Mouse (Mus musculus) liver, embryonic 11.5 days (tissue): ENCODE data around the gene Ntm. TPM values are rescaled to one million over a fixed set of nuclear protein-coding genes. Genes with fewer than 3 reads are reported as not detected.

Experiments
- ATAC-seq: fragments of 200-750 bp; cut with Nextera tagmentation; replicated peaks from 2 replicates; pipeline ENCODE4 v1.8.0; 2017; ENCODE audit warnings: moderate number of reproducible peaks, mild to moderate bottlenecking, moderate TSS enrichment, moderate library complexity; ENCODE audit not compliant: low FRiP score
- DNase-seq: peaks from one replicate; pipeline ENCODE4 v3.0.0-alpha.2; 2017; ENCODE audit warnings: low spot score
- H3K27ac ChIP-seq: fragments of 300-500 bp; sonication (generic); 2 replicates; pipeline ENCODE4 v1.5.1; 2014; ENCODE audit warnings: mild to moderate bottlenecking, low read depth, low read length, control low read depth
- H3K27me3 ChIP-seq: fragments of 300-500 bp; sonication (generic); replicated peaks from 2 replicates; pipeline ENCODE4 v1.6.1; 2014; ENCODE audit warnings: low read length, mixed read lengths; ENCODE audit not compliant: control insufficient read depth, insufficient read depth
- H3K36me3 ChIP-seq: fragments of 300-500 bp; sonication (generic); 2 replicates; pipeline ENCODE4 v1.6.1; 2014; ENCODE audit warnings: mild to moderate bottlenecking, low read length, moderate library complexity, mixed read lengths; ENCODE audit not compliant: control insufficient read depth, insufficient read depth
- H3K4me1 ChIP-seq: fragments of 300-500 bp; sonication (generic); replicated peaks from 2 replicates; pipeline ENCODE4 v1.6.1; 2014; ENCODE audit warnings: low read length, mixed read lengths; ENCODE audit not compliant: control insufficient read depth, insufficient read depth
- H3K4me2 ChIP-seq: fragments of 300-500 bp; sonication (generic); 2 replicates; pipeline ENCODE4 v1.6.1; 2014; ENCODE audit warnings: mild to moderate bottlenecking, control low read depth, moderate library complexity
- H3K4me3 ChIP-seq: fragments of 300-500 bp; sonication (generic); 2 replicates; pipeline ENCODE4 v1.5.1; 2014; ENCODE audit warnings: low read depth, low read length, control low read depth
- H3K9ac ChIP-seq: fragments of 300-500 bp; sonication (generic); 2 replicates; pipeline ENCODE4 v1.6.1; 2014; ENCODE audit warnings: low read depth, low read length, control low read depth
- H3K9me3 ChIP-seq: fragments of 300-500 bp; sonication (generic); 2 replicates; pipeline ENCODE4 v1.6.1; 2016; ENCODE audit warnings: low read length, inconsistent platforms, mixed read lengths; ENCODE audit not compliant: control insufficient read depth
- WGBS: fragments of 180-500 bp; shearing (Covaris S2); extraction: QIAGEN DNeasy Blood & Tissue Kit; methylation state at CpG from one replicate; pipeline ENCODE4 v1.1.7; 2014; 5-methylcytosine and 5-hydroxymethylcytosine counted together
- polyA plus RNA-seq: library from polyadenylated mRNA; unstranded; fragments of >200 nt; fragmentation: Nextera tagmentation; extraction: Ambion mirVana; gene quantifications from 2 replicates; pipeline ENCODE4 v1.2.1, GENCODE M21; 2014

Ntm gene
- polyA plus RNA-seq, 1 experiment from 2014 or later, result 4.4 TPM

GRCm38 (mm10) chr9:29136039-29136438 lies 826.9 kb downstream of the Ntm start:
- H3K36me3 ChIP-seq, result no peaks in the 10 kb centered on the region
- no peaks in the 10 kb centered on the region for H3K27me3 ChIP-seq
- WGBS, result 70% methylated on average over 4 of the region's 4 CpGs
- no peaks in the 10 kb centered on the region for H3K4me1 ChIP-seq
- ATAC-seq, result no peak
- H3K9me3 ChIP-seq, result no peaks in the 10 kb centered on the region
- no peak overlapping the region for H3K4me3 ChIP-seq
- H3K27ac ChIP-seq, result no peak overlapping the region
- DNase-seq, result no peak
- no peak overlapping the region for H3K9ac ChIP-seq
- H3K4me2 ChIP-seq, result no peak overlapping the region

- DNase-seq (no peak), ATAC-seq (no peak)
- Histone ChIP-seq H3K27ac (no peak overlapping the region), H3K4me1 (no peaks in the 10 kb centered on the region), H3K27me3 (no peaks in the 10 kb centered on the region), H3K4me2 (no peak overlapping the region), H3K4me3 (no peak overlapping the region), H3K9me3 (no peaks in the 10 kb centered on the region), H3K36me3 (no peaks in the 10 kb centered on the region), H3K9ac (no peak overlapping the region)
- 80% methylated on average over 5 of the region's 5 CpGs for WGBS
Observed at GRCm38 (mm10) chr9:29130717-29131292, 832.1 kb downstream of the Ntm start.

DNA sequence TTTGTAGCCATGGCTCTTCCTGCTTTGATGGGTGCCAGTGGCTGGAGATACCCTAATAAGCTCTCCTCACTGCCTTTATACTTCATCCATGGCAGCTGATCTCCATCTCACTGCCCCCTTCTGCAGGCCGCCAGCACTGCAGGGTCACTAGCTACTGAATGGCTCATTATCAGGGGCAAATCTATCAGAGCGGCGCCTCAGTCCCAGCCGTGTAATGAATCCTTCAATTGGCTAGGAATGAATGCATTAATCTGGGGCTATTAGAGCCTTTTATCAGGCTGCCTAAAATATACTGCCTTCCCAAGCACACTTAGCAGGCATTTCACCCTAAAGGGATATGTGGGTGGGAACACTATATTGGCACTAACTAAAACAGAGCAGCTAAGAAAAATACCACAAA lies 832.6 kb downstream of the Ntm start:
- Histone ChIP-seq H3K27me3 (no peaks in the 10 kb centered on the region), H3K9ac (no peak overlapping the region), H3K4me3 (no peak overlapping the region), H3K4me2 (no peak overlapping the region), H3K4me1 (no peaks in the 10 kb centered on the region), H3K9me3 (no peaks in the 10 kb centered on the region), H3K36me3 (no peaks in the 10 kb centered on the region), H3K27ac (no peak overlapping the region)
- WGBS, result 63% methylated on average over 4 of the region's 4 CpGs
- DNase-seq (no peak), ATAC-seq (no peak)

DNA sequence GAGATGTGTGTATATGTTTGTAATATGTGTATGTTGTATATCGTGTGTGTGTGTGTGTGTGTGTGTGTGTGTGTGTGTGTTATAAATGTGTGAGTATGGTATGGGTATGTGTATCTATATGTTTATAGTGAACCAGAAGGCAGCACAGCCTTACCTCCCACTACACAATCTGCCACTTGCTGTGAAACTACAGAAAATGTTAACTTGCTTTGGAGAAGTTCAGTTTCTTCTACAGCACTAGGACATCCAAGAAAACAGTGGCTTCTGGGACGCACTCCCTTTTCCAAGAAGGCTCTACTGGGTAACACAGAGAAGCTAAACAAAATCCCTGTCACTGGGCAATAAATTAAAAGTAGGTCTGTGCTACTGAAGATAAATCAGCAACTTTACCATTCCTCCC lies 834.5 kb downstream of the Ntm start:
- H3K27ac ChIP-seq, result no peak overlapping the region
- no peaks in the 10 kb centered on the region for H3K36me3 ChIP-seq
- no peaks in the 10 kb centered on the region for H3K4me1 ChIP-seq
- no peak overlapping the region for H3K9ac ChIP-seq
- H3K4me3 ChIP-seq, result no peak overlapping the region
- 91% methylated on average over 2 of the region's 2 CpGs for WGBS
- no peak overlapping the region for H3K4me2 ChIP-seq
- H3K9me3 ChIP-seq, result no peaks in the 10 kb centered on the region
- no peak for ATAC-seq
- no peaks in the 10 kb centered on the region for H3K27me3 ChIP-seq
- no peak for DNase-seq

DNA sequence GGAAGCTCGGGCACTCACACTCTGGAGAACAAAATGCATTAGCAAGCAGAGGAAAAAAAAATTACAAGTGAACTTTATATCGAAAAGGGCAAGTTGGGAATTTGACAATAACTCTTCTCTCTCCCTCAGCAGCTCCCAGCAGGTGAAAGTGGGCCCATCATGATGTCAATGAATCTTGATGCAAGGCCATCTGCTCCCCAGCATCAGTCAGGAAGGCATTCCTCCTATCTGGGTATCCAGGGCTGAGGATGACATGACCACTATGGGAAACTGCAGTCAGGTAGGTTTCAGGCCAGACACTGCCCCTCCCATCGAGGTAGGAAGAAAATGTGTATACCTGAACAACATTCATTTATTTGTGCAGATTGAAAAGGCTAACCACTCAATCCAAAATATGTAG lies 838.5 kb downstream of the Ntm start:
- WGBS, result 77% methylated on average over 3 of the region's 3 CpGs
- DNase-seq, result no peak
- Histone ChIP-seq H3K4me1 (no peaks in the 10 kb centered on the region), H3K36me3 (no peaks in the 10 kb centered on the region), H3K27me3 (no peaks in the 10 kb centered on the region), H3K27ac (no peak overlapping the region), H3K9me3 (no peaks in the 10 kb centered on the region), H3K9ac (no peak overlapping the region), H3K4me3 (no peak overlapping the region), H3K4me2 (no peak overlapping the region)
- no peak for ATAC-seq

DNA sequence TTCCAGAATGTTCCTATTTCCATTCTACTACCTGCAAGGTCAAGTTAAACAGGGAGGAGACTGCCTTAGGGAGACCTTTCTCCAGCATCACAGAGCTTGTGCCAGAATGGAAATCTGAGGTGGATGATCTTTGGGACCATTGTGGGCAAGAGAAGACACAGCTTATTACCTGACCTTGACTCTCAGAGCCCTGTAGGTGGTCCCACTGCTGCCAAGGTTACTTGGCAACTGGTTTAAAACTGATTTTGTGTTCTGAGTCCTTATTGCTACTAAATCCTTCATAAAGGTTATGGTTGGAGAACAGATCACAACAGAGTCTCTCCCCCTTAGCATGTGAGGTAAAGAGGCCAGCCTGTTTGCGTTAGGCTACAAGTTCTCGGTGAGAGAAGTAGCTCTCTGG lies 839.1 kb downstream of the Ntm start:
- no peaks in the 10 kb centered on the region for H3K36me3 ChIP-seq
- WGBS, result 78% methylated on average over 2 of the region's 2 CpGs
- DNase-seq, result no peak
- no peaks in the 10 kb centered on the region for H3K9me3 ChIP-seq
- ATAC-seq, result no peak
- H3K27me3 ChIP-seq, result no peaks in the 10 kb centered on the region
- H3K4me2 ChIP-seq, result no peak overlapping the region
- H3K9ac ChIP-seq, result no peak overlapping the region
- no peak overlapping the region for H3K4me3 ChIP-seq
- no peaks in the 10 kb centered on the region for H3K4me1 ChIP-seq
- no peak overlapping the region for H3K27ac ChIP-seq

- Histone ChIP-seq H3K4me2 (no peak overlapping the region), H3K9ac (no peak overlapping the region), H3K27me3 (no peaks in the 10 kb centered on the region), H3K4me3 (no peak overlapping the region), H3K4me1 (no peaks in the 10 kb centered on the region), H3K9me3 (no peaks in the 10 kb centered on the region), H3K36me3 (no peaks in the 10 kb centered on the region), H3K27ac (no peak overlapping the region)
- DNase-seq (no peak), ATAC-seq (no peak)
- 66% methylated on average over 2 of the region's 2 CpGs for WGBS
Observed at GRCm38 (mm10) chr9:29117561-29118112, 845.3 kb downstream of the Ntm start.

- no peak for DNase-seq
- Histone ChIP-seq H3K36me3 (no peaks in the 10 kb centered on the region), H3K27me3 (no peaks in the 10 kb centered on the region), H3K4me3 (no peak overlapping the region), H3K9ac (no peak overlapping the region), H3K9me3 (no peaks in the 10 kb centered on the region), H3K4me2 (no peak overlapping the region), H3K4me1 (no peaks in the 10 kb centered on the region), H3K27ac (no peak overlapping the region)
- WGBS, result 46% methylated on average over 2 of the region's 2 CpGs
- ATAC-seq, result no peak
Observed at GRCm38 (mm10) chr9:29115337-29115736, 847.6 kb downstream of the Ntm start.

- no peak for ATAC-seq
Observed at GRCm38 (mm10) chr9:29106771-29107170, 856.2 kb downstream of the Ntm start.

More at GRCm38 (mm10) chr9:29106771-29107170, 856.2 kb downstream of the Ntm start:
- no peak overlapping the region for H3K27ac ChIP-seq
- no peaks in the 10 kb centered on the region for H3K4me1 ChIP-seq
- H3K4me2 ChIP-seq, result no peak overlapping the region
- no peaks in the 10 kb centered on the region for H3K9me3 ChIP-seq
- DNase-seq, result no peak
- H3K27me3 ChIP-seq, result no peaks in the 10 kb centered on the region
- H3K4me3 ChIP-seq, result no peak overlapping the region
- no peaks in the 10 kb centered on the region for H3K36me3 ChIP-seq
- WGBS, result 71% methylated on average over 3 of the region's 3 CpGs
- H3K9ac ChIP-seq, result no peak overlapping the region
